Mouse (Mus musculus) frontal cortex, postnatal 14 days (tissue): ENCODE data around the gene Pfdn6.
"Not testable (repeated sequence)": the region's sequence is repeated elsewhere in the genome, so short reads cannot be mapped to it uniquely, and the experiment has no call there.

Source experiments
- DNase-seq, 2 experiments: peaks; one replicate each; pipeline ENCODE4 v3.0.0; 2022; ENCODE audit warnings: low spot score in 2 of 2

Gene Pfdn6

DNA sequence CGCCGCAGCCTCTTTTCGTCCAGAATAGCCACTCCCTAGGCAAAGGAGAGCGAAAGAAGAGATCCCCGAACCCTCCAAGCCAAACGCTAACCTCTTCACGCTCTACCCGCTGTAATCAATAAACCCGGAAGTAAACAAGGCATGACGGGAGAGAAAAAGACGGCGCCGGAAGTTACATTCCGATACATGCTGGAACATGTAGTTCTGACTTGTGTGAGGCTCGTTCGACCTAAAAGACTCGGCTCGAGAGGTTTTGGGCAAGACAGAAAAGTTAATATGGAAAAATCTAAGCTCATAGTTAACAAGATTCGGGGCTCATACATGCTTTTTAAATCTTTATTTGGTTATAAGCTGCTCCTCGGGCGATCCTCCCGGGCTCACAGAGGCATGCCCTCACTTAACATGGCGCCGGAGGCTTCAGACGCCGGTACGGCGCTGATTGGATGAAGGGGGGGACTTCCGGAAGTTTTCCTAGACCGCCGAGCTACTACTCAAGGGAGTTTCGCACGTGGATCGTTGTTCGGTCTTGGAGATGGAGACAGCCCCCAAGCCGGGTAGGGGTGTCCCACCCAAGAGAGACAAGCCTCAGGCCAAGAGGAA, at the start of gene Pfdn6, which contains the start of gene Wdr46:
Gene Pfdn6 (minus strand): TSS at position 138 of the 600 bp plus-strand sequence.
Gene Wdr46 (plus strand): TSS at position 455 of the 600 bp plus-strand sequence.
- peak; percentile 72 to 76 for DNase-seq

DNA sequence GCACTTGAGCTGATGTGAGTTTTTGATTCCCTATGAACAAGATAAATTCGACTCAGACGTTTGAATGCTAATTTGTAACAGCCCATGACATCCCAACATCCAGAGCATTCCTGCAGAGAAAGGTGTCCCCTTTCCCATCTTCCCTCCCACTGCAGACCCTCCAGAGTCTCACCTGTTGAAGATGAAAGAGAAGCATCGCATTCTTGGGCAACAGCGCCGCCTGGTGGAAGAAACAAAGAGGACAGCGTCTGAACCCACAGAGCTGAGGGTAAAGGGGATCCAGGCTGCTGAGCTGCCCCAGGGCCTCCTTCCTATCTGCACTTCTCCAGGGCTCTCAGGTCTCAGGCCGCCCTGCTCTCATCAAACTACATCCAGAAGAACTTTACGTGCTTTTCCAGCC, 42.0 kb upstream of the Pfdn6 start:
- DNase-seq: not testable (repeated sequence)

- peak; percentile 81 to 87 for DNase-seq
Observed at GRCm38 (mm10) chr17:33981192-33981909, 41.2 kb upstream of the Pfdn6 start.

GRCm38 (mm10) chr17:33980181-33981035, 40.3 kb upstream of the Pfdn6 start:
- DNase-seq: no peak

DNA sequence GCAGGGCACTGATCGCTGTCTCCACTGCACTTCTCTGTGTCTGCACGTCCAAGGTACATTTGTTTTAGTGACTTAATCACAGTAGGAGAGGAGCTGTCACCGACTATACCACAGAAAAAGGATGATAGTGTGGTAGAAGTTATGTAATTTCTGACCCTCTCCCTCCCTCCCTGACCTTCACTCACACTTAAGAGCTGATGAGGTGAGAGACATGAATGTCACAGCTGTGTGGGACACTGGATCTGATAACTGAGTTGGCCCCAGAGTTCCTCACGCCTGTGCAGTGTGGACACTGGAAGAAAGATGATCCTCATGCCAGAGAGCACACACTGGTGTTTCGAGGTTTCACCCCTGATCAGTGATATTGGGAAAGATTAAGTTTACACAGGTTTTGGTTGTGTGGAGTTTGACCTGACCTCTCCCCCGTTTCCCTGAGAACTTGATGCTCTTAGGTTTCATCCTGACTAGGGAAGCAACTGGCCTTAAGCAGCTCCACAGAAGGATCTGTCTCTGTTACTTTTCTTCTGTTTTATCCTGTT, 39.4 kb upstream of the Pfdn6 start:
- no peak for DNase-seq

DNA sequence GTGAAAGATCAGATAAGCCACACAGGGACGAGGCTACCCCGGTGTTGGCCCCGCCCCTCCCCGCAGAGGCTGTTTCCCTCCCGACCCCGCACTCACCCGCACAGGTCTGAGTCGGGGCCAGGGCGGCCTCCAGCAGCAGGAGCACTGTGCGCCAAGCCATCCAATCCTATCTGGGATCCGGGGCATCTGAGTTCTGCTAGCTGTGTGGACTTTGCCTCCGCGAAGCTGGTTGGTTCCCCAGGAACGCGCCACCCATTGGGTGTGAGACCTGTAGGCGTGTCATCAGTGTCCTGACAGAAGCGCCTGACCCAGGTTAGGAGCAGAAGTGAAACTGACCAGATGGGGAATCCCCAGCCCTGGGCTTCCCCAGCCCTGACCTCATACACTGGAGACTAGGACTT, 38.5 kb upstream of the Pfdn6 start:
- no peak for DNase-seq

GRCm38 (mm10) chr17:33977861-33978557, 37.9 kb upstream of the Pfdn6 start:
- DNase-seq: no peak

DNA sequence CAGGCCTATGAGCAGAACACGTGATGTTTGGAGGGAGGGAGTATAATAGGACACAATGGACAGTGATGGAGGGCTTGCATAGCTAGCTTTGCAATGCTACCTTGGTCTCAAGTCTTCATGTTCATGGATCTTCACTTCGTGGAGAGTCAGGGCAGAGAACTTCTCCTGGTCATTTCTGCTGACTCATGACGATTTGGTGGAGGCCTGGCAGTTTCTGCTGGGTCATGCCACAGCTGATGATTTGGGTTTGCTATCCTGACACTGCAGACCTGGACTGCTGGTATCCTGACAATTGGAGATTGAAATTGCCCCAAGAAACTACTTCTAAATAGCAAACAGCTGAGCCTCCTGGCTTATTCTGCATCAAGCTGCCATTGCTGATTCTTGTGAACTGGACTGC, 33.4 kb upstream of the Pfdn6 start:
- DNase-seq: no peak

GRCm38 (mm10) chr17:33972691-33973090, 32.5 kb upstream of the Pfdn6 start:
- DNase-seq: no peak

- no peak for DNase-seq
Observed at GRCm38 (mm10) chr17:33969394-33969793, 29.3 kb upstream of the Pfdn6 start.

DNA sequence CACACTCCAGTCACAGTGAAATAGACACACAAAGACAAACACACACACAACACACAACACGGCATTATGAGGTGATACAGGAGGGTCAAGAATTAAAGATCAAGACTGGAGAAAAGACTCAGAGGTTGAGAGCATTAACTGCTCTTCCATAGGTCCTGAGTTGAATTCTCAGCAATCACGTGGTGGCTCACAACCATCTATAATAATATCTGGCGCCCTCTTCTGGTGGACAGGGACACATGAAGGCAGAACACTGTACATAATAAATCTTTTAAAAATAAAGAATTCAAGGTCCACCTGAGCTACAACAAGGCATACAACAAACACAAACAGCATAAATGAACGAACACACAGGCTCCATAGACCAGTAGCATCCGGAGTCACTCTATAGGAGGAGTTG, 28.8 kb upstream of the Pfdn6 start:
- DNase-seq: no peak

- DNase-seq: peak in 1 of 2 experiments; percentile 73
Observed at GRCm38 (mm10) chr17:33968489-33968888, 28.3 kb upstream of the Pfdn6 start.

DNA sequence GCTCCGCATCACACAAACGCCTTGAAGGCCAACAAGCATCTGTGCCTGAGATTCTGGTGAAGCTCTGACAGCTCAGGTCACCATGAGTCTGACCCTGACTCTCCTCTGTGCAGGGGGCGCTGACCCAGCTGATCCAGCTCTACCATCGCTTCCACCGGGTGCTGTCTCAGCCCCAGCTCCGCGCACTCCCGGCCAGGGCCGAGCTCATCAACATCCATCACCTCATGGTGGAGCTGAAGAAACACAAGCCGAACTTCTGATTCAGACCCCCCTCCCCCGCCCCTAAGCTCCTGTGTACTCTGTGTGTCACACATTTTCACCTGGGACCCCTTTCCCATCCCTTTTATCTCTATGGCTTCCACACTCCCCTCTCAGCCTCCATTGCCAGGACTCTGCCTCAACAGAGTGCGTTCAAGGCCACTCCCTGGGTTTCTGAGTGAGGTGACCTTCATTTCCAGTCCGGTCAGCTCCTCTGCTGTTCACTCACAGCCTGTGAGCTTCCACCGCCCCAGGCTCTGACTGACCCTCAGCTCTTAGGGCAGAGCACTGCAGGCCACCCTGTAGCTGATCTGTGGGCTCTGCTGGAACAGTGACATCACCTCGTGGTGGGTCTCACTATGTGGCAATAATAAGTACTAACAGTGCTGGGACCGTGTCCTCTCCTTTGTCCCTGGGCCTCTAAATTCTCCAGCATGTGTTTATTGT, 25.9 kb upstream of the Pfdn6 start:
- no peak for DNase-seq

DNA sequence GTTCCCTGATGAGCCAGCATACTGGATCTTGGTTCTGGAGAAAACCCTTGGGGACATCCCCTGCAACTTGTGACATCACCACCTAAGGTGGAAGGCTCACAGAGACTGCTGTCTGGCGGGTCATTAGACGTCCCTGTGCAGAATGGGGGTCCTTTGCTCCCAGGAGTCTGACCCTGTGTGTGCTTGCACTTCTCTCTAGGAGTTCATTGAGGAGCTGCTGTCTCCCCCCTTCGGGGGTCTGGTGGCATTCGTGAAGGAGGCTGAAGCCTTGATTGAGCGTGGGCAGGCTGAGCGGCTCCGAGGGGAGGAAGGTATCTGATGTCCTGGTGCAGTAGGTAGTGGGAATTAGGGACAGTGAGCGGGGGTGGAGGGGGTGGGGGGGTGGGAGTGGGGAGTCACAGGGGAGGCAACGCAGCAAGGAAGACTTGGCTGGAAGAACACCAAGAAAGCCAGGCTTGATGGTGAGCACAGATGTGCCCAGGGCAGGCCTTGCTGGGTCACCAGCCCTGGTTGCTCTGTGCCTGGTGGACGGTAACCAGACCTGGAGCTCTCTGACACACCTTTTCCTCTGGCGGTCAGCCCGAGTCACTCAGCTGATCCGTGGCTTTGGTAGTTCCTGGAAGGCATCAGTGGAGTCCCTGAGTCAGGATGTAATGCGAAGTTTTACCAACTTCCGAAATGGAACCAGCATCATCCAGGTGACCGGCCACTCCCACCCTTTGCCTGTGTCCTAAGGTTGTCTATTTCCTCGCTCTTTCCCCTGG, 25.1 kb upstream of the Pfdn6 start:
- no peak for DNase-seq

DNA sequence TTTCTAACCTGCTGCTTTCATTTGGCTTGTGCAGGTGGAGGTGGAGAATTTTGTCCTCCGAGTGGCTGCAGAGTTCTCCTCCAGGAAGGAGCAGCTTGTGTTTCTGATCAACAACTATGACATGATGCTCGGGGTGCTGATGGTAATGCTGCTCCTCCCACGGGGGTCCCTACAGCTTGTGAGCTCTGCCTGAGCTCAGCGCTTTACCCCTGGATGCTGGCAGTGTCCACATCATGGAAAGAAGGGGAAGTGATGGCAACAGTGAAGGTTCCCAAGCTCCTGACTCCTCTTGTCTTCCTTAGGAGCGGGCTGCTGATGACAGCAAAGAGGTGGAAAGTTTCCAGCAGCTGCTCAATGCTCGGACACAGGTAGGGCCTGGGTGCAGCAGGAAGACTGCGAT, 22.7 kb upstream of the Pfdn6 start:
- DNase-seq: no peak

GRCm38 (mm10) chr17:33959948-33960347, 19.8 kb upstream of the Pfdn6 start:
- DNase-seq: no peak

- DNase-seq: no peak
Observed at GRCm38 (mm10) chr17:33959135-33959534, 19.0 kb upstream of the Pfdn6 start.

DNA sequence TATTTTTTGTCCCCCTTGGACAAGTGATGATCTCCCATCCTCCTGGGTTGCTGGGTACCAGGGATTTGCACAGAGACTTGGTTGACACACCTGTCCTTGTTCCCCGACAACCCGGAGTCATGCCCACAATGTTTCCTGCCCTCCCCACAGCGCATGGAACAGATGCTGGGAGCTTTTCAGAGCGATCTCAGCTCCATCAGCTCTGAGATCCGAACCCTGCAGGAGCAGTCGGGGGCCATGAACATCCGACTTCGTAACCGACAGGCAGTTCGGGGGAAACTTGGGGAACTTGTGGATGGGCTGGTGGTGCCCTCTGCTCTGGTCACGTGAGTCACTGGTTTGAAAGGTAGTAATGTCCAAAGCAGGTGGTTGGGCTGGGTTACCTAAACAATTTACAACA, 18.3 kb upstream of the Pfdn6 start:
- no peak for DNase-seq

DNA sequence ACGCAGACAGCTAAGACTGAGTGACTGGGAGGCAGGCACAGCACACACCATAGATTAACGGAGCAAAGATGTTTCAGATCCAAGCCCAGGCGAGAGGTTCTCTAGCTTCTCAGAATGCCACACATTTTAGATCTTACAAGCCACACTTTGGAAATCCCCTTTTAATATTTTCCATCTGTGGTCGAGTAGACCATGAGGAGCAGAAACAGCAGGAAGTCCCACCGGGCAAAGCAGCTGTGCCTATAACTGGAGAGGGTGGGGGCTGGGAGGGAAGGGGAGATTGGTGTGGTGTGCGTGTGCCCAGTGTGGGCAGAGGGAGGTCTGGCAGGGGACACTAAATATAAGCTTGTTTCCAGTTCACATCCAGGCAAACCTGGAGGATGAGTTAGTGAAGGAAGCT, 17.4 kb upstream of the Pfdn6 start:
- no peak for DNase-seq

DNA sequence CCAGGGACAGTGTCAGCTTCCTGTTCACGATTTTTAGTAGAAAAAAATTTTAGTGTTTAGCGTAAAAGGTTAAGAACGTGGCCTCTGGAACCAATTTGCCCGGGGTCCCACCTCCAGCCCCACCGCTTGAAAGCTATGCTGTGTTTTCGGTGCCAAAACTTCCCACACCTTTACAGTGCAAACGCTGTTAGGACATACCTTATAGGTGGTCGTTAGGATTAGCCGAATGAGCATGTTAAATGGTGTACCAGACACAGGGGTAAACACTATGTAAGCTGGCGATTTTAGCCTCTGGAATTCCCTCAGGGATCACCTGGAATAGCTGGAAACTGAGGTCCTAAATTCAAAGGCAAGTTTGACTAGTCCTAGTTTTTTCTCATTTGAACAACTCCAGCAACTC, 16.2 kb upstream of the Pfdn6 start:
- no peak for DNase-seq
